Mouse (Mus musculus): ENCODE results near the gene Tmem242. TPM values are rescaled to one million over a fixed set of nuclear protein-coding genes. Genes with fewer than 3 reads are reported as not detected.
A peak's percentile ranks its signal among the peaks of the same experiment; 100 is the strongest.

The Tmem242 gene
- polyA plus RNA-seq, 1 experiment from 2014 or later, result 130 TPM

GRCm38 (mm10) chr17:5397148-5398007, 42.7 kb downstream of the Tmem242 start:
- peaks cover 2% of the 10 kb centered on the region; the same call in 1 of the 2 replicates for H3K4me1 ChIP-seq (ENCODE audit: control insufficient read depth, insufficient read depth, low read length)
- peak overlapping the region; percentile 37 for H3K4me2 ChIP-seq (ENCODE audit: low read depth, low read length)
- H3K4me3 ChIP-seq (replicated peaks; ENCODE audit: low read length), result no peak overlapping the region
- WGBS, result 28% methylated on average over 33 of the region's 33 CpGs
- H3K27ac ChIP-seq (ENCODE audit: low read length), result no peak overlapping the region
- H3K36me3 ChIP-seq (ENCODE audit: control insufficient read depth, insufficient read depth, low read length), result no peaks in the 10 kb centered on the region
- no peaks in the 10 kb centered on the region; the same call in 1 of the 2 replicates for H3K27me3 ChIP-seq (ENCODE audit: control insufficient read depth, insufficient read depth, low read length)
- peak overlapping the region; percentile 57; the same call in 1 of the 2 replicates for H3K9ac ChIP-seq (ENCODE audit: low read length)
- peak; percentile 76; the same call in 1 of the 2 replicates for ATAC-seq (ENCODE audit: insufficient read depth, low FRiP score)
- H3K9me3 ChIP-seq (replicated peaks; ENCODE audit: control insufficient read depth, low read length), result no peaks in the 10 kb centered on the region

GRCm38 (mm10) chr17:5396213-5396612, 43.8 kb downstream of the Tmem242 start:
- ATAC-seq (ENCODE audit: insufficient read depth, low FRiP score), result no peak

GRCm38 (mm10) chr17:5395454-5396205, 44.4 kb downstream of the Tmem242 start:
- Histone ChIP-seq H3K27ac (ENCODE audit: low read length) (no peak overlapping the region), H3K9me3 (replicated peaks; ENCODE audit: control insufficient read depth, low read length) (no peaks in the 10 kb centered on the region), H3K36me3 (ENCODE audit: control insufficient read depth, insufficient read depth, low read length) (no peaks in the 10 kb centered on the region), H3K4me1 (ENCODE audit: control insufficient read depth, insufficient read depth, low read length) (no peaks in the 10 kb centered on the region; the same call in 1 of the 2 replicates), H3K9ac (ENCODE audit: low read length) (no peak overlapping the region), H3K27me3 (ENCODE audit: control insufficient read depth, insufficient read depth, low read length) (no peaks in the 10 kb centered on the region; the same call in 1 of the 2 replicates), H3K4me3 (replicated peaks; ENCODE audit: low read length) (no peak overlapping the region), H3K4me2 (ENCODE audit: low read depth, low read length) (no peak overlapping the region)
- no peak for ATAC-seq (ENCODE audit: insufficient read depth, low FRiP score)
- 83% methylated on average over 16 of the region's 16 CpGs for WGBS

More at GRCm38 (mm10) chr17:5396213-5396612, 43.8 kb downstream of the Tmem242 start:
- no peaks in the 10 kb centered on the region; the same call in 1 of the 2 replicates for H3K27me3 ChIP-seq (ENCODE audit: control insufficient read depth, insufficient read depth, low read length)
- H3K4me3 ChIP-seq (replicated peaks; ENCODE audit: low read length), result no peak overlapping the region
- 76% methylated on average over 5 of the region's 5 CpGs for WGBS
- H3K9ac ChIP-seq (ENCODE audit: low read length), result no peak overlapping the region
- no peaks in the 10 kb centered on the region for H3K9me3 ChIP-seq (replicated peaks; ENCODE audit: control insufficient read depth, low read length)
- H3K36me3 ChIP-seq (ENCODE audit: control insufficient read depth, insufficient read depth, low read length), result no peaks in the 10 kb centered on the region
- no peaks in the 10 kb centered on the region; the same call in 1 of the 2 replicates for H3K4me1 ChIP-seq (ENCODE audit: control insufficient read depth, insufficient read depth, low read length)
- H3K4me2 ChIP-seq (ENCODE audit: low read depth, low read length), result no peak overlapping the region
- no peak overlapping the region for H3K27ac ChIP-seq (ENCODE audit: low read length)

GRCm38 (mm10) chr17:5390682-5391081, 49.4 kb downstream of the Tmem242 start:
- Histone ChIP-seq H3K27me3 (ENCODE audit: control insufficient read depth, insufficient read depth, low read length) (no peaks in the 10 kb centered on the region), H3K4me1 (ENCODE audit: control insufficient read depth, insufficient read depth, low read length) (no peaks in the 10 kb centered on the region), H3K36me3 (ENCODE audit: control insufficient read depth, insufficient read depth, low read length) (no peaks in the 10 kb centered on the region), H3K4me2 (ENCODE audit: low read depth, low read length) (no peak overlapping the region), H3K27ac (ENCODE audit: low read length) (no peak overlapping the region), H3K9me3 (replicated peaks; ENCODE audit: control insufficient read depth, low read length) (no peaks in the 10 kb centered on the region), H3K4me3 (replicated peaks; ENCODE audit: low read length) (no peak overlapping the region), H3K9ac (ENCODE audit: low read length) (no peak overlapping the region)
- ATAC-seq (ENCODE audit: insufficient read depth, low FRiP score), result no peak
- WGBS, result 69% methylated on average over 10 of the region's 10 CpGs

- H3K4me1 ChIP-seq (ENCODE audit: control insufficient read depth, insufficient read depth, low read length), result no peaks in the 10 kb centered on the region
- H3K4me3 ChIP-seq (replicated peaks; ENCODE audit: low read length), result no peak overlapping the region
- no peak overlapping the region for H3K27ac ChIP-seq (ENCODE audit: low read length)
- no peak for ATAC-seq (ENCODE audit: insufficient read depth, low FRiP score)
- no peaks in the 10 kb centered on the region for H3K36me3 ChIP-seq (ENCODE audit: control insufficient read depth, insufficient read depth, low read length)
- no peak overlapping the region for H3K9ac ChIP-seq (ENCODE audit: low read length)
- H3K9me3 ChIP-seq (replicated peaks; ENCODE audit: control insufficient read depth, low read length), result no peaks in the 10 kb centered on the region
- H3K4me2 ChIP-seq (ENCODE audit: low read depth, low read length), result no peak overlapping the region
- 82% methylated on average over 3 of the region's 3 CpGs for WGBS
- H3K27me3 ChIP-seq (ENCODE audit: control insufficient read depth, insufficient read depth, low read length), result no peaks in the 10 kb centered on the region
Measured at GRCm38 (mm10) chr17:5388351-5388750, 51.7 kb downstream of the Tmem242 start.

GRCm38 (mm10) chr17:5386885-5387545, 53.0 kb downstream of the Tmem242 start:
- Histone ChIP-seq H3K9ac (ENCODE audit: low read length) (no peak overlapping the region), H3K4me3 (replicated peaks; ENCODE audit: low read length) (no peak overlapping the region), H3K27me3 (ENCODE audit: control insufficient read depth, insufficient read depth, low read length) (no peaks in the 10 kb centered on the region), H3K4me2 (ENCODE audit: low read depth, low read length) (no peak overlapping the region), H3K27ac (ENCODE audit: low read length) (no peak overlapping the region), H3K9me3 (replicated peaks; ENCODE audit: control insufficient read depth, low read length) (no peaks in the 10 kb centered on the region), H3K36me3 (ENCODE audit: control insufficient read depth, insufficient read depth, low read length) (no peaks in the 10 kb centered on the region), H3K4me1 (ENCODE audit: control insufficient read depth, insufficient read depth, low read length) (no peaks in the 10 kb centered on the region)
- 82% methylated on average over 12 of the region's 12 CpGs for WGBS
- no peak for ATAC-seq (ENCODE audit: insufficient read depth, low FRiP score)

GRCm38 (mm10) chr17:5385694-5386093, 54.4 kb downstream of the Tmem242 start:
- H3K4me2 ChIP-seq (ENCODE audit: low read depth, low read length), result no peak overlapping the region
- no peaks in the 10 kb centered on the region for H3K36me3 ChIP-seq (ENCODE audit: control insufficient read depth, insufficient read depth, low read length)
- H3K4me3 ChIP-seq (replicated peaks; ENCODE audit: low read length), result no peak overlapping the region
- H3K4me1 ChIP-seq (ENCODE audit: control insufficient read depth, insufficient read depth, low read length), result no peaks in the 10 kb centered on the region
- ATAC-seq (ENCODE audit: insufficient read depth, low FRiP score), result no peak
- 74% methylated on average over 1 of the region's 1 CpGs for WGBS
- no peaks in the 10 kb centered on the region for H3K27me3 ChIP-seq (ENCODE audit: control insufficient read depth, insufficient read depth, low read length)
- H3K27ac ChIP-seq (ENCODE audit: low read length), result no peak overlapping the region
- H3K9me3 ChIP-seq (replicated peaks; ENCODE audit: control insufficient read depth, low read length), result no peaks in the 10 kb centered on the region
- H3K9ac ChIP-seq (ENCODE audit: low read length), result no peak overlapping the region

GRCm38 (mm10) chr17:5377930-5378310, 62.1 kb downstream of the Tmem242 start:
- WGBS, result 29% methylated on average over 7 of the region's 7 CpGs
- Histone ChIP-seq H3K27ac (ENCODE audit: low read length) (no peak overlapping the region), H3K9ac (ENCODE audit: low read length) (no peak overlapping the region), H3K4me3 (replicated peaks; ENCODE audit: low read length) (no peak overlapping the region), H3K36me3 (ENCODE audit: control insufficient read depth, insufficient read depth, low read length) (no peaks in the 10 kb centered on the region), H3K9me3 (replicated peaks; ENCODE audit: control insufficient read depth, low read length) (no peaks in the 10 kb centered on the region), H3K4me1 (ENCODE audit: control insufficient read depth, insufficient read depth, low read length) (no peaks in the 10 kb centered on the region), H3K4me2 (ENCODE audit: low read depth, low read length) (no peak overlapping the region), H3K27me3 (ENCODE audit: control insufficient read depth, insufficient read depth, low read length) (no peaks in the 10 kb centered on the region)
- no peak for ATAC-seq (ENCODE audit: insufficient read depth, low FRiP score)

All from stomach, embryonic 16.5 days (tissue).